Mouse (Mus musculus) C2C12 (cell line): ENCODE results near the gene Ddx25.

Source experiments
- CEBPB ChIP-seq: IDR thresholded peaks from one replicate; pipeline ENCODE4 v1.6.1; 2011; ENCODE audit warnings: low read depth, mild to moderate bottlenecking, control low read depth, moderate library complexity
- CTCF ChIP-seq: IDR thresholded peaks from one replicate; pipeline ENCODE4 v1.5.1; 2011; ENCODE audit not compliant: control insufficient read depth, insufficient read depth, insufficient read length
- MAX ChIP-seq: IDR thresholded peaks from one replicate; pipeline ENCODE4 v1.6.1; 2011; ENCODE audit warnings: mild to moderate bottlenecking, control low read depth

DNA sequence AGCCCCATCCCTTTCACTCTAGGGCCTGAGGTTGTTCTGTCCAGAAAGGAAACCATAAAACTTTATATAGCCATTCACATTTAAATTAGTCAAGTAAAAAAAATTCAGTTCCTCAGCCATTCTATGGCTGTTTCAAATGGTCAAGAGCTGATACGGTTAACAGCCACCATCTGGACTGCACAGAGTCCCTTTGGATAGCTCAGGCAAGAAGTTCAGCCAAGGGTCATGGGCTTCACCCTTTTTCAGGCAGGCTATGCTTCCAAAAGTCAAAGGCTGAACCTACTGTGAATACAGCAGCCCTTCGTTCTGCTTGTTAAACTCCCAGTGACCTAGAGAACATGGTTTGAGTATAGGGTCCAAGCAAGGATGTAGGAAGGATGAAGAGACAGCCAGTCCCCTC lies 13.7 kb downstream of the Ddx25 start:
- no peak for TF ChIP-seq CTCF
- TF ChIP-seq MAX: no peak
- no peak for TF ChIP-seq CEBPB
